Mouse (Mus musculus): ENCODE results near the gene Cypt15.
"Not testable (repeated sequence)": the region's sequence is repeated elsewhere in the genome, so short reads cannot be mapped to it uniquely, and the experiment has no call there.

- TF ChIP-seq POLR2A (IDR thresholded peaks at IDR 0.05; ENCODE audit: low read depth, low read length); CTCF (IDR thresholded peaks at IDR 0.05; ENCODE audit: borderline replicate concordance, insufficient read depth, low read length): not testable (repeated sequence)
Measured at GRCm38 (mm10) chrX:39345967-39346366, at the start of gene Cypt15.
